Mouse (Mus musculus) right cerebral cortex, postnatal 14 days (tissue): ENCODE data around the gene Uqcc3.
"Not testable (repeated sequence)": the region's sequence is repeated elsewhere in the genome, so short reads cannot be mapped to it uniquely, and the experiment has no call there.

Source experiments
- DNase-seq: peaks from one replicate; pipeline ENCODE4 v3.0.0; 2022

The Uqcc3 gene

DNA sequence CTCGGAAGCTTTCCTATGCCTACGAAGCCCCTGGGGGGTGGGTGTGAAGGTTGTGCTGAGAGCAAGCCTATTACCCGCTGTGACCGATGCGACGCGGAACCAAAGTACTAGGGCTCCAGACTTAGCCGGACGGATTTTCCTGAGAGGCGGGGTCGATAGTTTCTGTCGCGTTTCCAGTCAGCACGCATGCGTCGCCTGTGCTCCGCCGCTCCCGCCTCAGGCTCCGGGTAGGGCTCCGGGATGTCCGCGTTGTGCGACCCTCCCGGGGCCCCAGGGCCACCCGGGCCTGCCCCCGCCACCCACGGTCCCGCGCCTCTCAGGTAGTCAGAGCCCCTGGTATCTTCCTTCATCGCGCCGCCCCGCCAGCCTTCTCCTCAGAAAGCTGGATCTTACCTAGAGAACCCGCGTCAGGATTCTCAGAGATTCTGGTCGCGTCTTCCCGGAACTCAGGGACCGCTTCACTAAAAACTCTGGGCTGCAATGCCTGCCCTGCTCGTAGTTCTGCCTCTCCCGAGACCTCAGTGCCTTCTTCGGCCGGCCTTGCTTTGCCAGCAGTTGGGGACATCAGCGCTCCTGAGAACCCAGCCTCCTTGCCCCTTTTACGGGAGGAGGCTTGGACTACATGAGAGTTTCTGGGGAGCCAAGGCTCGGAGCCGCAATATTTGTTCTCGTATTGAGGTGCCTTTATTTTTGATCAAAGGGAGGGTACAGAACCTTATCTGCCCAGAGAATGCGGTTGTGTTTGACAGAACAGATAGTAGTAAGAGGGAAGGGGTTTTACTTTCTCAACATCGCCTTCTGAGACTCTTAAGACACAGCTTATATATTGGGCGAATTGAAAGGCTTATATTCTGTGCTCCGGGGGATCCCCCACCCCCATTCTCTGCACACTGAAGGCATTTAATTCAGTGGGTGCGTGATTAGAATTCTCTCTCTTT is 12.4 kb upstream of the Uqcc3 start, which contains the start of gene Ints5:
Gene Ints5 (plus strand): TSS at position 177 of the 938 bp plus-strand sequence.
- peak; percentile 81 for DNase-seq

DNA sequence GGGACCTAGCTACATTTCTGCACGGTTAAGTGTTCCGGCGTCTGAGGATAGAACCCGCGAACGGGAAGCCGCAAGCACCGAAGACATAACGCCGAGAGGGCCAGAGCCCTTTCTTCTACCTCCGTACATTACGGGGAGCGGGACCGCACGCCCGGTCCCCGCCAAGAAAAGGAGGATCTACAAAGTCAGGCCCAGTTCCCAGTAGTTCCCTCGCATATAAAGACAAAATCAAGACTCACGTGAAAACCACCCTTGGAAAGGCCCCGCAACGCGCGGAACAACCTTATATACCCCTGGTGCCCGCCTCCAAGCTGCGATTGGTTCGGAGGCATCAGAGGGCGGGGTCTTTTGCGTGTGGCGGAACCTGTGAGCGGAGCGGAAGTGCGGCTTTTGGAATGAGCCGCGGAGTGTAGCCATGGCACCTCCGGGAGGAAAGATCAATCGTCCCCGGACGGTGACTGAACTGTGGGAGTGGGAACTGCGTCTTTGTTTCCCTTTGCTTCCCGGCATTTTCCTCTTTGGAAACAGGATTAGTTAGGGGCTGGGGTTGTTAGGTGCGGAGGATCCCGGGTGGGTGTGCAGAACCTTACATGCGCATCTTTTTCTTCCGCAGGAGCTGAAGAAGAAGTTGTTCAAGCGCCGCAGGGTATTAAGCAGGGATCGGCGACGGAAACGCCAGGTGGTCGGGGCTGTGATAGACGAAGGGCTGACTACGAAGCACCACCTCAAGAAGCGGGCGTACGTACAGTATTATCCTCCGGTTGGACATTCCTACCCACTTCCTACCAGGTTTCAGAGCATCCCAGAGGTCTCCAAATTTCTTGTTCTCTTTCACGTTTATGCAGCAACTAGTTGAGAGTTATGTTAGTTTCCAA is 8.0 kb upstream of the Uqcc3 start, which contains the start of the genes 1810009A15Rik and Gm49416:
Gene 1810009A15Rik (plus strand): TSS at position 343 of the 875 bp plus-strand sequence.
Gene Gm49416 (plus strand): TSS at position 416 of the 875 bp plus-strand sequence.
- DNase-seq = peak; percentile 94

DNA sequence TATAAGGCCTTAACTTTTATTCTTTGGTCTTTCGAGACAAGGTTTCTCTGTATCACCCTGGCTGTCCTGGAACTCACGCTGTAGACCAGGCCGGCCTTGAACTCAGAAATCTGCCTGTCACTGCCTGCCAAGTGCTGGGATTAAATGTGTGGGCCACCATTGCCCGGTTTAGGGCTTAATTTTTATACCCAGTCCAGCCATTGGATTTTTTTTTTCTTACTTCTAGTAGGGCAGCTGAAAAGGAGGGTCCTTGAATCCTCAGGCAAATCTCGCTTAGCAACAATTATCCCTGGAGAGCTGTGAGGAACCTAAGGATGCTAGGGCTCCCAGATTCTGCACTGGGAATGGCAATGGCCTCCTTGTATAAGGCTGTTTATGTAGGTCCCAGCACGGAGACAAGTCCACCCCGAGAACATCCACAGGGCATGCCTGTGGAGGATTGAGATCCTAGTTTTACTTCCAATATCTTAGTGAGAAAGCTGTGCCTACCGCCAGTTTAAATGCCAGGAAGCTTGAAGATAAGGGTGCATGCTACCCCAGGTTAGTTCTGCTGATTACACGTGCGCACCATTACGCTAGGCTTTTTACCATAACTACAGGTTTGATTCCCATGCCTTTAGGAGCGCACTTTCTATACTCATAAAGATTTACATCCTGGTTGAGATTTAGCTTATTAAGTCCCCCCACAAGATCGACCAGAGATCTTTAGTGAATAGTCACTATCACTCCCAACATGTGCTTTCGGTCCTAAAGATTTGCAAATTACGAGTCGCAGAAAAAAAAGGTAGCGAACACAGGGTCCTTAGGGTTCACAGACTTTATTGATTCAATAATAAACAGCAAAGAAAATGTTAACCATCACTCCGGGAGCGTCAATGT is 7.1 kb upstream of the Uqcc3 start:
- DNase-seq = no peak

DNA sequence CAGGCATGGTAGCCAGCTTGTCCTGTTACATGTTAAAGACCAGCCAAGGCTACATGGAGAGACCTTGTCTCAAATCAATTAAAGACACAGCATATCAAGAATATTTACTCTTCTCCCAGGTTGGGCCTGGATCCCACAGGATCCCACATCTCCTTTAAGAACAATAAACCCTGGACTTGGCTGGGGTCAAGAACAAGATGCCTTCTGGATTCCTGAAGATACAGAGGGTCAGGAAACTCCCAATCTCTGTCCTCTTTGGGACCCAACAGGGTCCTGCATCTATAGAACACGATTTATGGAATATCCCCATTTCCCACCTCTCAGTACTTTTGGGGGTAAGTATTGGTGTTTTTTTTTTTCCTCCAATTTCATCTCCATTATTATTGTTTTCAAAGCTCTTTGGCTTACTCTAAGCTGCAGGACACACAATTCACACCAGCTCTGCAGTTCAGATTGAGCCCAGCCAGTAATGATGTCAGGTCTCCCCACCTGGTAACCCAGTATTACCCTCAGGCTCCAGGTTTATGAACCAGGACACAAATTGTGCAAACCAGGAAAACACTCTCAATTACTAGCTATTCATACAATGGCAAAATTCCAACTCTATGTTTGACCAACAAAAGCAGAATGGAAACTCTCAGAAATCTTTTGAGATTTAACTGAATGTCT is 6.3 kb upstream of the Uqcc3 start:
- DNase-seq = no peak

DNA sequence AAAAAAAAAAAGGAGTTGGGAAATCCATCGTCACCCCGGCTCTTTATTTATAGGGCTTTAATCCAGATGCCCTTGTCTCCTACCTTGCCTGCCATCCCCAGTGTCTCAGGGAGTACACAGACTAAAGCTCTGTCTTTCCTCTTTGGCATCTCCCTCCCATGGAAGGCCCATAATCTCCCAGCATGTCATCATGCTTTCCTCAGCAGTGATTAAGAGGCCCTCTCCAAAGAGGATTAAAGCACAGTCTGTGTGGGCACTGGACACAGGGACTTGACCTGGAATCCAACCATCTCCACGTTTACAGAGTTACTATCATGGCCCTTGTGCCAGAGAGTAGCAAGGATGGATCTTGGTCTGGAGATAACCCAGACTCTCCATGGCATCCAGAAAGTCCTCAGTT is 2.9 kb upstream of the Uqcc3 start, which contains the start of the genes Lbhd1 and Gm49403:
Gene Lbhd1 (plus strand): TSS at position 117 of the 400 bp plus-strand sequence.
Gene Gm49403 (plus strand): TSS at position 315 of the 400 bp plus-strand sequence.
- DNase-seq = no peak

DNA sequence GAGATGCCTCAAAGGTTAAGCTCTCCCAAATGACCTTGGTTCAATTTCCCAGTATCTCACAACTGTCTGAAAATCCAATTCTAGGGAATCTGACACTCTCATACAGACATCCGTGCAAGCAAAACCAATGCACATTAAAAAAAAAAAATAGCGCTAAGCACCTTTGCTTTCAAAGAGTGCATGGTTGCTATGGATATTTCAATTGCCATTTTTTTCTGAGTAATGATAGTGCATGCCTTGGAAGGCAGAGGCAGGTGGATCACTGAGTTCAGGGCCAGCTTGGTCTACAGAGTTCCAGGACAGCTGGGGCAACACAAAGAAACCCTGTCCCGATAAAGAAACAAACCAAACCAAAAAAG is 290 bp upstream of the Uqcc3 start:
- DNase-seq = no peak

DNA sequence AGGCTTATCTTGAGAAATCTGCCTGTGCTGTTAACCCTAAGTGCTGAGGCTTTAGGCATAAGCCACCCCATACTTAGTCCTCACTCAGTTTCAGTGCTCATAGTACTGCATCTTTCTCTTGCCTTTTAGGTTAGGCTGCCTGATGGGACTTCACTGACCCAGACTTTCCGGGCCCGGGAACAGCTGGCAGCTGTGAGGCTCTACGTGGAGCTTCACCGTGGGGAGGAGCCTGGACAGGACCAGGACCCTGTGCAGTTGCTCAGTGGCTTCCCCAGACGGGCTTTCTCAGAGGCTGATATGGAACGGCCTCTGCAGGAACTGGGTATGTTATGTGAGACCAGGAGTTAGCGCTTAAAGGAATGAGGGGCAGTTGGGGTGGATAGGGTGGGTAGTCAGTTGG is 5.7 kb downstream of the Uqcc3 start:
- DNase-seq = no peak

DNA sequence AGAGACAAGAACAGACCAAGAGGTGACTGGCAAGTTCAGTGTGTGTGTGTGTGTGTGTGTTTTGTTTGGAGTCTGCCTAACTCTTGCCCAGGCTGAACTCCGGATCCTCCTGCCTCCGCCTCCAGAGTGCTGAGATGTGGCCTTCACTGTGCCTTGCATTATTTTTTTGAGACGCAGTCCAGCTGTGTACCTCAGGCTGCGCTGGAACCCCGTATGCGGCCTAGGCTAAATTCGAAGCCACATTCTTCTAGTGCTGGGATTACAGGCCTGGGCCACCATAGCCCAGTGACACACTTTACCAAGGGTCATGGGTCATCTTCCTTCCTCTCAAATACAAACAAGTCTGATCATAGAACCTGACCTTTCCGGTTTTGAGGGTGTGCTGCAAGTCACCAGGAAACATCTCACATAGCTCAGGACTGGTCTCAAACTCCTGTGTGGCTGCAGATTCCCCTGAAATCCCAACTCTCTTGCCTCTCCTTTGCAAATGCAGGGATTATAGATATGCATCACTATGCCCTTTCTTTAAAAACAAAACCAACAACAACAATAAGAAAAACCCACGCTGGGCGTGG is 8.4 kb downstream of the Uqcc3 start:
- no peak for DNase-seq

DNA sequence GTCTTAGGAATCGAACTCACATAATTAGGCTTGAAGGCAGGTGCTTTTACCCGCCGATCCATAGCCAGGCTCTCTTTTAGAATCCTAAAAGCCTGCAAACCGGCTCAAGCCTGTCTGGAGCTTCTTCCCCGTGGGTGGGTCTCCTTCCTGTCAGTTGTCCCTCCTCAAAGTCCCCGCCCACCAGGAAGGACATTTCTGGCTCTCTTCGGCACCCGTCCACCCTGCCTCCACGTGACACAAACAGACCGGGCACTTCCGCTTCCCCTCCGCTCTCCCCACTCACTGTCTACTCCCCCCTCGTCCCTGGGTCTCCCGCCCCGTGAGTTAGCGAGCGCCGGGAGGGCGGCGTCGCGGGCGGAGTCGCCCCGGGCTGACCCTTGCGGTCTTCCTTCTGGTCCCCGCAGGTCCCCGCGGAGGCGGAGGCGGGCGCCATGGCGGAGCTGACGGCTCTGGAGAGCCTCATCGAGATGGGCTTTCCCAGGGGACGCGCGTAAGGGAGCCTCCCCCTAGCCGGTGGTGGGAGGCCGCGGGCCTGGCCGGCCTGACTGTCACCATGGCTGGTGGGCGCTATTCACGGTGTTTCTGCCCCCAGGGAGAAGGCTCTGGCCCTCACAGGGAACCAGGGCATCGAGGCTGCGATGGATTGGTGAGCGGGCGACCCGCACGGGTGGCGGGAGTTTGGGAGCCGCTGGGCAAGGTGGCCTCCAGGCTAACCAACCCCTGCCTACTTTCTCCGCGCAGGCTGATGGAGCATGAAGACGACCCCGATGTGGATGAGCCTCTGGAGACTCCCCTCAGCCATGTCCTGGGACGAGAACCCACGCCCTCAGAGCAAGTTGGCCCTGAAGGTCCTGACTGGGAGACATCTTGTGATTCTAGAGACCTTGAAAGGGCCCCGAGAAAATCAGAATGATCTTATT is 9.2 kb downstream of the Uqcc3 start, which contains the start of gene Ubxn1:
Gene Ubxn1 (plus strand): TSS at position 230 of the 920 bp plus-strand sequence.
- DNase-seq = peak; percentile 93

DNA sequence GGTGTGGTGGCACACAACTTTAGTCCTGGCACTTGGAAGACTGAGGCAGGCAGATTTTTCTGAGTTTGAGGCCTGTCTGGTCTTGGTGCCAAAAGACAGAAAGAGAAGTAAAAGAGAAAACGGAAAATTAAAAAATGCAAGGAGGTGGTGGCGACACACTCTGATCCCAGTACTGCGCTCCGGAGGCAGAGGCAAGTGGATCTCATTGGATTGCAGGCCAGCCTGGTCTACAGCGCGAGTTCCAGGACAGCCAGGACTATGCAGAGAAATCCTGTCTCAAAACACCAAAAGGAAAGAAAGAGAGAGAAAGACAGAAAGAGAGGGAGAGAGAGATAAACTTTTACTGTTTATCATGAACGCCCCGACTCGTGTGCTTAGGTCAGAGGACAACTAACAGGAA is 9.9 kb downstream of the Uqcc3 start:
- no peak for DNase-seq

DNA sequence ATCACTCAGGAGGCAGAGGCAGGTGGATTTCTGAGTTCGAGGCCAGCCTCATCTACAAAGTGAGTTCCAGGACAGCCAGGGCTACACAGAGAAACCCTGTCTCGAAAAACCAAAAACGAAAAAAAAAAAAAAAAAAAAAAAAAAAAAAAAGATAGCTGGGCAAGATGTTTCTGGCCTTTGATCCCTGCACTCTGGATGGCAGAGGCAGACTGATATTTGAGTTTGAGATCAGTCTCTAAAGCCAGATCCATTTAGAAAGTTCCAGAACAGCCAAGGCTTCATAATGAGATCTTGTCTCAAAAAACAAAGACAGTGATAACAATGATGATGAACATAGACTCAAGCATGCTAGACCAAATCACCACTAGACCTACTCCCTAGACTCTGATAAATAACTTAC is 10.3 kb downstream of the Uqcc3 start:
- not testable (repeated sequence) for DNase-seq

DNA sequence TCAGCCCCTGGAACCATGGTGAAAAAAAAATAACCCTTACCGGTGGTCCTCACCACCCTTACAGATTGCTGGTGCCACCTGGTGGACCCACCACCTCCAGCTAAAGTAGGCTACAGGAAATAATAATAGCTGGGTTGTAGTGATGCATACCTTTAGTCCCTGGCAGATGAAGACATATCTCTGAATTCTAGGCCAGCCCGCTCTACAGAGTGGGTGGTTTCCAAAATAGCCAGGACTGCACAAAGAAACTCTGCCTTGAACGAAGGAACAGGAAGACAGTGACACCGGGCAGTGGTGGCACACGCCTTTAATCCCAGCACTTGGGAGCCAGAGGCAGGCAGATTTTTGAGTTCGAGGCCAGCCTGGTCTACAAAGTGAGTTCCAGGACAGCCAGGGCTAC is 16.5 kb downstream of the Uqcc3 start:
- no peak for DNase-seq

DNA sequence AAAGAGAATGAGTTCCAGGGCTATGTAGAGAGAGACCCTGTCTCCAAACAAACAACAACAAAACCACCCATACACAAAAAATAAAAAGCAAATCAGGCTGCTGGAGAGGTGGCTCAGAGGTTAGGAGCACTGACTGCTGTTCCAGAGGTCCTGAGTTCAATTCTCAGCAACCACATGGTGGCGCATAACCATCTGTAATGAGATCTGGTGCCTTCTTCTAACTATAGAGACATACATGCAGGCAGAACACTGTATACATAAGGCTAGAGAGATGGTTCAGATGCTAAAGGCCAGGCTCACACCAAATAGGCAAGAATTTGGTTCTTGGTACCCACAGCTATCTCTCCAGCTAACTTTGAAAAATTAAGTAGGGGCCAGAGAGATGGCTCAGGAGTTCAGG is 21.7 kb downstream of the Uqcc3 start:
- DNase-seq = no peak

DNA sequence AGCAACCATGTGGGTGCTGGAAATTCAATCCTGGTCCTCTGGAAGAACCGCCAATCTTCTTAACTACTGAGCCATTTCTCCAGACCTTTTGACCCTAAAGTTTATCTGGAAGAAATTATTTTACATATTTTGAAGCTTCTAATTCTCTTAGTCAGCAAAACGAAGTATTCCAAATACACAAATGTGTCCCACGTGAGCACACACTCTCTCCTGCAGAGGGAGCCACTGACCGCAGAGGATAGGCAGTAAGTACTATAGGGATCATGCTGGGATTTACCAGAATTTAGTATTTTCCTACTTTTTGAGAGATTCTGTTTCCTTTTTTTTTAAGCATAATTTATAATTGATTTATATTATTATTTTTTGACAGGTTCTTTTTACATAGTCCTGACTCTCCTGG is 23.0 kb downstream of the Uqcc3 start:
- peak; percentile 58 for DNase-seq

DNA sequence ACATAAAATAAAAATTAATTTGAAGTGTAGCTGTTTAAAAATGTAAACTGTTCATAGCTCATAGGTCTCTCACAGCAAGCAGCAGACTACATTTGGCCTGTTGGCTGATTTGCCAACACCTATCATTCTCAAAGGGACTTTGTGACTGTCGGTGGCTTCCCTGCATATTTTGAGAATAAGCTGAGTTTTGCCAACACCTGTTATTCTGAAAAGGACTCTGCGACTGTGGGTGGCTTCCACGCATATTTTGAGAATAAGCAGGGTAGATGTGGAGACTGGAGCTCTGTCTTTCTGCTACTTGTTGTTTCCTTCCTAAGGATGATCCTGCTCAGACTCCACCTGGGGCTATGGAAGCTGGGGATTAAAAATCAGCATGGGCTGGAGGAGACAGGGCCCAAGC is 27.6 kb downstream of the Uqcc3 start:
- no peak for DNase-seq

DNA sequence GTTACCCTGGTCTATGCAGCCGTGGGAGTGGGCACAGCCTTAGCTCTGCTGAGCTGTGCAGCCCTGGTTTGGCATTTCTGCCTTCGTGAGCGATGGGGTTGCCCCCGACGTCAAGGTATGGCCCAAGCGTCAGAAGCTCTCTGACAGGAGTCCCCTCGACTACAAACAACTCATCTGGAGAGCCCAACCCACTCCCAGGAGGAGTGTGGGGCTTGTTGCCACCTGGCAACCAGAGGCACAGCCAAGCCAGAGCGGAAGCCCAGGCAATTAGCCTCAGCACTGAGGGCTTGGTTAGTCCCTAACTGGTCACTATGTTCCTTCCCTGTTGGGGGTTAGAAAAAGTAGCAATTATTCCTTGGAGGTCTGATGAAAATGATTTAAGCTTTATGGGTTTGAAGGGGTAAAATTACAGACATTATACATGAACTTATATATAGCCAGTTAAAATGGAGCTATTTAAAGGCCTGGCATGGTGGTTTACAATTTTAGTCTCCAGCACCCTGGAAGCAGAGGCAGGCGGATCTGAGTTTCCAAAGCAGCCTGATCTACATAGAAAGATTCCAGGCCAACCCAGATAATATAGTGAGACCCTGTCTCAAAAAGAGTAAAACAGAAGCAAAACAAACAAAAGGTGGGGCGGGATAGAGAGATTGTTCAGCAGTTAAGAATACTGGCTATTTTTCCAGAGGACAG is 28.3 kb downstream of the Uqcc3 start:
- no peak for DNase-seq

DNA sequence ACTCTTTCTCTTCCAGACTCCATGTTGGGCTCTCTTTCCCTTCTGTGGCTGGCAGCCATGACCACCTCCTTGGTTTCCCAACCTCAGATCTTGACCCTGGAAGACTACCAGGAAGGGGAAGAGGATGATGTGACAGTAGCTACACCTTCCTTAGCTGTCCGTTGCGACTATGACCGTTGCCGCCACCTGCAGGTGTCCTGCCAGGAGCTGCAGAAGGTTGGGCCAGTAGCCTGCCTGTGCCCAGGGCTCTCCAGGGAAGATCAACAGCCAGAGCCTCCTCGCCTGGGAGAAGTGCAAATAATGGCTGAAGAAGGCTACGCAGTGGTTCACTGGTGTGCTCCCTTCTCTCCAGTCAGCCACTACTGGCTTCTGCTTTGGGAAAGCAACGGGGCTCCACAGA is 29.1 kb downstream of the Uqcc3 start:
- no peak for DNase-seq

DNA sequence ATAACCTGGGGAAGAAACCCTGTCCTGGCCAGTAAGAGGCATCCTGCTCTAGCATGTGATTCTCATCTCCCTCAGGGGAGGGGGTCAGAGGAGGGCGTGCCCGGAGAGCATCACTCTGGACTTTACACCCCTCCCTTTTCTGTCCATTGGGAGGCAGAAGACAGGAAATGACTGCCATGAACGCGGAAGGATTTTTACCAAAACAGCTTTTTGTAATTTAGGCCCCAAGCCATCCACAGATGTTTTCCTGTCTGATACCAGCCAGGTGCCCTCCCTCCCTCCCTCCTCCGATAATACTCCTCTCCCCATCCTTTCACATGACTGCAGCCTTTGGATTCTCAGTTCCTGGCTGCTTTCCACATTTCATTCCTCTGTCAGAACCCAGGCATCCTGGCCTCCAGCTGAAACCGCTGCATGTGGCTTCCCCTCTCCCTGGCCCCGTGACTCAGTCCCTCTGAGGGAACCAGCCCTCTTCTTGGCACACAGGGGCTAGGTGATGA is 30.3 kb downstream of the Uqcc3 start, which contains the start of gene Lrrn4cl:
Gene Lrrn4cl (plus strand): TSS at position 367 of the 500 bp plus-strand sequence.
- DNase-seq = no peak

DNA sequence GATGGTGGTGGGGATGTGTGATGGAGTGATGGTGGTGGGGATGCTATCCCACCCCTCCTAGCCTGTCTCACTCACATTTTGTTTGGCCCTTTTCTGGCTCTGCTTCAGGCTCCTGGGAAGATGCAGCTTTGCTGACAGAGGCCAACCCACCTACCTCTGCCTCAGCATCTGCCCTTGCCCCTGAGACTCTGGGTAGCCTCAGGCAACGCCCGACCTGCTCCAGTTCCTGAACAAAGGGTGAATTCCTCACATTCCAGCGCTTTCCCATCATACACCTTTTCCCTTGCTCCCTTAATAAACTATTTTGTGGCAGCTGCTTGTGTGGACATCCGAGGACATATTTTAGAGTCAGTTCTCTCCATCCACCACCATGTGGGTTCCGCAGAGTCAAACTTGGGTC is 32.4 kb downstream of the Uqcc3 start:
- DNase-seq = no peak
